Mouse (Mus musculus) gastrocnemius, adult 2 months (tissue): Measurements from ENCODE around the gene Lgals2. TPM values are rescaled to one million over a fixed set of nuclear protein-coding genes. Genes with fewer than 3 reads are reported as not detected.
"Not testable (repeated sequence)": the region's sequence is repeated elsewhere in the genome, so short reads cannot be mapped to it uniquely, and the experiment has no call there.

Source experiments
- DNase-seq: peaks from one replicate; pipeline ENCODE4 v3.0.0; 2022
- H3K27ac ChIP-seq: fragments of 200-600 bp; 2 replicates; pipeline ENCODE4 v1.8.1; 2022; ENCODE audit warnings: mild to moderate bottlenecking
- H3K4me3 ChIP-seq: fragments of 200-600 bp; 2 replicates; pipeline ENCODE4 v1.8.1; 2022; ENCODE audit warnings: mild to moderate bottlenecking, moderate library complexity
- CTCF ChIP-seq: fragments of 200-600 bp; IDR thresholded peaks from 2 replicates; pipeline ENCODE4 v1.8.1; 2022; ENCODE audit warnings: antibody characterized with exemption, mild to moderate bottlenecking, moderate library complexity
- intact Hi-C: fragments of 180-260 bp; cut with DNase I; formaldehyde crosslinking; loops from one replicate; pipeline ENCODE4 v1.15.1; 2025
- total RNA-seq, 2 experiments: library from RNA; stranded (reverse); gene quantifications; 2 replicates each; pipeline ENCODE4 v1.2.3; 2021

Lgals2 gene
- total RNA-seq, 2 experiments from 2014 or later: not detected

DNA sequence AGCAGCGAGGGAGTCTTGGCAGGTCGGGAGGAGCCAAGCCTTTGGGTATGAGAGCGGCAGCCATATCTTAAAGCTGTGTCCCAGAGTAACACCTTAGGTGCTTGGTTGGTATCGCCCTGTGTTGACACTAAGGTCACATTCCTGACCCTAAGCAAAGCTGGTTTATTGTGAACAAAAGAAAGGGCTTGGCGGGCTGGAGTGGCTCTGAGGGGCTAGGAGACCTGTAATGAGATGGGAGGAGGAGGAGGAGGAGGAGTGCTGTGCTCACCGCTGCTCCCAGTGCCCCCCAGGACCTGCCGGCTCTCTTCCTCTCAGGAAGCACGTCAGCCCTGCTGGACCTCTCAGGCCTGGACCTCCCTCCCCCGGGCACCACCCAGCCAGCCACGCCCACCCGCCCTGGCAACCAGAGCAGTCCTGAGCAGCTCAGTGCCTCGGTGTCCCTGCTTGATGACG lies 34.1 kb upstream of the Lgals2 start:
- H3K4me3 ChIP-seq: no peak overlapping the region
- no peak for DNase-seq
- no peak for TF ChIP-seq CTCF
- H3K27ac ChIP-seq: 0 out of 2 replicates have a peak overlapping the region, but pooled peaks have one; percentile 28
- intact Hi-C loops: no loop called here

DNA sequence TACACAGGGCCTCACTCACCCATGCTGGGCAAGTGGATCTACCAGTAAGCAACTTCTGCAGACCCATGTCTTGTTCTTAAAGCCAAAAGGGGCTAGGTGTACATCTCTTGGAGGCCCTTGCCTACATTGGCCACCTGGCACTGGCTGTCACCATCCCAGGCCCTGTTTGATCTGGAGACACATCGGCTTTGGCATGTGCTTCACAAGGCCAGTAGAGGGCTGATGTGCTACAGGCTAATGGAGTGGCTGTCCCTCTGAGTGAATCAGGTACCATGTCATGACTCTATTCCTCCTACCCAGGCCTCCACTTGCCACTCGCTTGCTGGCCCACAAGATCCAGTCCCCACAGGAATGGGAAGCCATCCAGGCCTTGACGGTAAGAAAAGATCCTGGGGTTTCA lies 26.5 kb upstream of the Lgals2 start:
- no peak for TF ChIP-seq CTCF
- Histone ChIP-seq H3K4me3 (no peak overlapping the region), H3K27ac (no peak overlapping the region)
- DNase-seq: no peak
- intact Hi-C loops: no loop called here

DNA sequence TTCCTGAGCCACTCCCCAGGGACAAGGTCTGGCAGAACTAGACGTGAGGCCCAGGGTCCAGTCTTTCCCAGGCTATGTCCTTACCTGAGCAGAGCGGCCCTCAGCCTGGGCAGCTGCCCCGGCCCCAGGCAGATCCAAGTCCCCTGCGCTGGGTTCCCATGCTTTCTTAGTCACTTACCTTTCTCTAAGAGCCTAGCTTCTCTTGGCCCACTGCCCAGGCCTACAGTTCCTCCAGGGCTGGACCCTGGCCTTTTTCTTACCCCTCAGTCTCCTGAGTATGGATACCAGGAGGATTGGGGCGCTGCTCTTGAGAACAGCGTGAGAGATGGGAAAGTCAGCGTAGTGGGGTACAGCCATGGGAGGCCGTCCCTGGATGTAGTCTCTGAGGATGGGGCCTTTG lies 25.1 kb upstream of the Lgals2 start:
- H3K4me3 ChIP-seq: no peak overlapping the region
- no peak for DNase-seq
- TF ChIP-seq CTCF: no peak
- intact Hi-C loops: no loop called here
- no peak overlapping the region for H3K27ac ChIP-seq

DNA sequence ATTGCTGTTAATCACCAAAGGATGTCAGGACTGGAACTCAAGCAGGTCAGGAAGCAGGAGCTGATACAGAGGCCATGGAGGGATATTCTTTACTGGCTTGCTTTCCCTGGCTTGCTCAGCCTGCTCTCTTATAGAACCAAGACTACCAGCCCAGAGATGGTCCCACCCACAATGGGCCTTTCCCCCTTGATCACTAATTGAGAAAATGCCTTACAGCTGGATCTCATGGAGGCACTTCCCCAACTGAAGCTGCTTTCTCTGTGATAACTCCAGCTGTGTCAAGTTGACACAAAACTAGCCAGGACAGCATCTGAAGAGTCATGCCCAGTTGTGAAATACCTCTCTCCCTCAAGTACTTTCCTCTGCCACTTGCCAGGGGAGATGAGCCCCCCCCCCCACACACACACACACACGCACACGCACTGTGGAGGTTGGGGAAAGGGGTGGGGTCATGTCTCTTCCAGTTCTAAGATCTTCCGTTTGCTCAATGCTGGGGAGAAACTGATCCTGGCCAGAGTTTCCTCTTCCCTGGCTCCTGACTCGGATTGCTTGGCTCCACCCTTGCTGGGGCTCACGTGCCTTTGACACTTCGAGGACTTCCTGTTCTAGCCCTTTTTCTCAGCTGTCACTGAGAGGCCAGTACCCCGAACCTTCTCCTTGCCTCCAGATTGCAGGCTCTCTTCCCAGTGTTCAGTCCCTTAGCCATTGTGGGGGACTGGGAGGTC lies 23.6 kb upstream of the Lgals2 start:
- Histone ChIP-seq H3K27ac (peak overlapping the region; percentile 97), H3K4me3 (peak overlapping the region; percentile 95)
- peak; percentile 51 for DNase-seq
- intact Hi-C loops: not testable (repeated sequence)

- DNase-seq: no peak
Measured at GRCm38 (mm10) chr15:78877810-78878390, 22.6 kb upstream of the Lgals2 start.

GRCm38 (mm10) chr15:78876991-78877809 lies 21.9 kb upstream of the Lgals2 start, which contains the start of gene Gga1:
Gene Gga1, plus strand, starts transcription at chr15:78877190.
- DNase-seq: peak; percentile 94
- intact Hi-C loops: no loop called here
- Histone ChIP-seq H3K27ac (peak within 1 kb of the TSS; percentile 97), H3K4me3 (peak within 1 kb of the TSS; percentile 95)
- TF ChIP-seq CTCF: peak; percentile 44

More at GRCm38 (mm10) chr15:78877810-78878390, 22.6 kb upstream of the Lgals2 start:
- peak overlapping the region; percentile 95 for H3K4me3 ChIP-seq
- TF ChIP-seq CTCF: no peak
- intact Hi-C loops: no loop called here
- H3K27ac ChIP-seq: peak overlapping the region; percentile 97

DNA sequence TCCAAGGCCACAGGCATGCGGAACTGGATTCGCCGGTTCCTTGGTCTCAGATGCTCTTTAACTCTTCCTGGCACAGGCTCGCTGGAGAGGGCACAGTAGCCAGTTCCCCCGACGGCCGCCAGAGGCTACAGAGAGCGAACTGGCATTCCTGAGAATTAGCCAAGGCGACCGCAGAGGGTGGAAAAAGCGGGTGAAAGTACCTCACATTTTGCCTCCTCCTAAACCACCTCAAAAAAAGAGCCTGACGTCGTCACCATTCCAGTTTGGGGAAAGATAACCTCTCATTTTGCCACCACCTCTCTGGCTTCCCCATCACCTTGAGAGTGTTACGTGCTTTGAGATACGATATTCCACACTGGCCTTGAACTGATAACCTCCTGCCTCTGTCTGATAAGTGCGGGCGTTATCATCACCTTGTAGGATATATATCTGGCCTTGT lies 20.9 kb upstream of the Lgals2 start:
- DNase-seq: peak; percentile 81
- peak; percentile 79 for TF ChIP-seq CTCF
- H3K27ac ChIP-seq: peak overlapping the region; percentile 97
- intact Hi-C loops: no loop called here
- H3K4me3 ChIP-seq: peak overlapping the region; percentile 95

- no peak for DNase-seq
- TF ChIP-seq CTCF: no peak
- Histone ChIP-seq H3K4me3 (no peak overlapping the region), H3K27ac (peak overlapping the region; percentile 97; the same call in 1 of the 2 replicates)
- intact Hi-C loops: no loop called here
Measured at GRCm38 (mm10) chr15:78875537-78875936, 20.2 kb upstream of the Lgals2 start.

DNA sequence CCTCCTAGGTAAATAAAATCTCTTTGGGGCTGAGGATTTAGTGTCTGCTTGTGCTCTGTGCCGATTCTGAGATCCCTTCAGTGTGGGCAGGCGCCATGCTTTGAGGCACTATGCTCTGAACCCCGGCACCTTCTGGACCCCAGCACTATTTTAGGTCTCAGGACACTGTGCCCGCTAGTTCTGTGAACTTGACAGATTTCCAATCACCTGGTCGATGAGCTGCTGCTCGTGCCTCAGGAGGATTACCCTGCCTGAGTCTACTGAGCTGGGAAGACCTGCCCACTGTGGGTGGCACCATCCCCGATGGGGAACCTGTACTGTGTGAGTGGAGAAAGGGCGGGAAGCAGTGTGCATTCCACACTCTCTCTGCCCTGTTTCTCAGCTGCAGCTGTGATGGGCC lies 19.7 kb upstream of the Lgals2 start:
- H3K27ac ChIP-seq: no peak overlapping the region
- no peak for TF ChIP-seq CTCF
- DNase-seq: no peak
- no peak overlapping the region for H3K4me3 ChIP-seq
- intact Hi-C loops: no loop called here

GRCm38 (mm10) chr15:78873803-78874435 lies 18.6 kb upstream of the Lgals2 start:
- no peak for TF ChIP-seq CTCF
- Histone ChIP-seq H3K4me3 (no peak overlapping the region), H3K27ac (no peak overlapping the region)
- DNase-seq: no peak
- intact Hi-C loops: no loop called here

- intact Hi-C loops: no loop called here
- no peak for DNase-seq
- H3K4me3 ChIP-seq: no peak overlapping the region
- TF ChIP-seq CTCF: no peak
- no peak overlapping the region for H3K27ac ChIP-seq
Measured at GRCm38 (mm10) chr15:78872021-78872608, 16.8 kb upstream of the Lgals2 start.

GRCm38 (mm10) chr15:78869775-78870174 lies 14.4 kb upstream of the Lgals2 start:
- no peak overlapping the region for H3K27ac ChIP-seq
- no peak overlapping the region for H3K4me3 ChIP-seq
- peak; percentile 55 for DNase-seq
- peak; percentile 87 for TF ChIP-seq CTCF
- intact Hi-C loops: loop anchor here (1.0 kb wide), 1 partner anchor 43 kb away; no protein-coding TSS in a partner anchor
